Mouse (Mus musculus) midbrain, embryonic 13.5 days (tissue): Measurements from ENCODE around the gene Cmbl. TPM values are rescaled to one million over a fixed set of nuclear protein-coding genes. Genes with fewer than 3 reads are reported as not detected.

Experiments
- ATAC-seq: fragments of 200-750 bp; cut with Nextera tagmentation; 2 replicates; pipeline ENCODE4 v1.8.0; 2017; ENCODE audit warnings: mild to moderate bottlenecking, moderate TSS enrichment, moderate library complexity
- H3K27ac ChIP-seq: fragments of 300-500 bp; sonication (generic); 2 replicates; pipeline ENCODE4 v1.5.1; 2015; ENCODE audit warnings: inconsistent platforms, mild to moderate bottlenecking, moderate library complexity
- H3K27me3 ChIP-seq: fragments of 300-500 bp; sonication (generic); 2 replicates; pipeline ENCODE4 v1.6.1; 2015; ENCODE audit warnings: mild to moderate bottlenecking, inconsistent platforms
- H3K36me3 ChIP-seq: fragments of 300-500 bp; sonication (generic); 2 replicates; pipeline ENCODE4 v1.6.1; 2015; ENCODE audit warnings: mild to moderate bottlenecking, inconsistent platforms
- H3K4me1 ChIP-seq: fragments of 300-500 bp; sonication (generic); replicated peaks from 2 replicates; pipeline ENCODE4 v1.6.1; 2015; ENCODE audit warnings: inconsistent platforms
- H3K4me2 ChIP-seq: fragments of 300-500 bp; sonication (generic); replicated peaks from 2 replicates; pipeline ENCODE4 v1.6.1; 2015; ENCODE audit warnings: moderate library complexity, mild to moderate bottlenecking, inconsistent platforms
- H3K4me3 ChIP-seq: fragments of 300-500 bp; sonication (generic); replicated peaks from 2 replicates; pipeline ENCODE4 v1.5.1; 2015; ENCODE audit warnings: mild to moderate bottlenecking, inconsistent platforms
- H3K9ac ChIP-seq: fragments of 300-500 bp; sonication (generic); replicated peaks from 2 replicates; pipeline ENCODE4 v1.6.1; 2015; ENCODE audit warnings: mild to moderate bottlenecking, inconsistent platforms
- H3K9me3 ChIP-seq: fragments of 300-500 bp; sonication (generic); 2 replicates; pipeline ENCODE4 v1.6.1; 2016; ENCODE audit warnings: mild to moderate bottlenecking, inconsistent platforms
- WGBS: fragments of 180-500 bp; shearing (Covaris S2); methylation state at CpG from one replicate; pipeline ENCODE4 v1.1.7; 2015; 5-methylcytosine and 5-hydroxymethylcytosine counted together
- polyA plus RNA-seq: library from polyadenylated mRNA; unstranded; fragments of >200 nt; fragmentation: Nextera tagmentation; extraction: Ambion mirVana; gene quantifications from 2 replicates; pipeline ENCODE4 v1.2.1, GENCODE M21; 2015

The Cmbl gene
- polyA plus RNA-seq, 1 experiment from 2014 or later = 4.0 TPM

DNA sequence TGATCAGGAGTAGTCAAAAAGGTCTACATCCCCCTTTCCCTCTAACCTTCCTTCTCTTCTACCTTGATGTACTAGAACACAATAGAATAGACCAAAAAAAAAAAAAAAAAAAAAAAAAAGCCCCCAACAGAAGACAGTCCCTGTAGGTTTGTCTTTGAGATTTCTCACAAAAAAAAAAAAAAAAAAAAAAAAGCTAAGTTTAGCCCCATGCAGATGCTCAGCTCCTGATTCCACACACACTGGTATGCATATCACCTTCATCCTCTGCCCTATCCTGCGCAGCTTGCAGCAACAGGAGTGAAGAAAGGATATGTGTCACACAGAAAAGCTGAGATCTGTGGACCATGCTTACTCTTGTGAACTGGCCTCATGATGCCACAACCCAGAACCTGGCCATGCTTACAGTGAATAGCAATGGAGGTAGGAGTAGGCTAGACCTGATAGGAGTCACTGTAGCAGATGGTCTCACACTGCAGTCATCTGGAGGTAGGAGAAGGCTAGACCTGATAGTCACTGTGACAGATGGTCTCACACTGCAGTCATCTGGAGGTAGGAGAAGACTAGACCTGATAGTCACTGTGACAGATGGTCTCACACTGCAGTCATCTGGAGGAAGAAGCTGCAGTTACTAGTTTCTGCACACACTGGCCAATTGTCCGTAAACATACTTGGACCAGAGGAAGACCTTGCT, 32.7 kb upstream of the Cmbl start:
- no peak overlapping the region for H3K27ac ChIP-seq
- WGBS = 100% methylated on average over 2 of the region's 2 CpGs
- H3K9ac ChIP-seq = no peak overlapping the region
- no peak overlapping the region for H3K4me3 ChIP-seq
- no peak for ATAC-seq
- H3K9me3 ChIP-seq = no peaks in the 10 kb centered on the region
- peak overlapping the region; percentile 61; the same call in 1 of the 2 replicates for H3K4me2 ChIP-seq
- H3K27me3 ChIP-seq = no peaks in the 10 kb centered on the region
- H3K4me1 ChIP-seq = peaks cover 41% of the 10 kb centered on the region
- H3K36me3 ChIP-seq = no peaks in the 10 kb centered on the region

DNA sequence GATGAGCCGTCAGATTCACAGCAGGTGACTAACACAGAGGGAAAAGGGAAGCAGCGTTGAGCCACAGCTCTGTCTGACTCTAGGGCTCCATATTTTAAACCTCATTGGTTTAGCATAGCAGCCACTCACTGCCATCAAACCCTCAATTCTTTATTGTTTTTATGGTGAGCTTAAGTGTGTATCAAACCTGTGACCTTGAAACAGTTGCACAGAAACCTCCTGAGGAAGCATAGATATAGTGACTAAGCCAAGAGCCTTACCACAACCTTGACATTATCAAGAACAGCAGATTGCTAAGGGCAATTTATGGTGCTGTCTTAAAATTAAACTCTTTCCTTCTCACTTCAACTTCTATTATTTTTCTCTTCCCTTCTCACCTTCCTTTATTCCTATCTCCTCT, 31.7 kb upstream of the Cmbl start:
- Histone ChIP-seq H3K36me3 (no peaks in the 10 kb centered on the region), H3K9ac (no peak overlapping the region), H3K4me3 (no peak overlapping the region), H3K4me1 (peaks cover 37% of the 10 kb centered on the region), H3K9me3 (no peaks in the 10 kb centered on the region), H3K27ac (no peak overlapping the region), H3K4me2 (no peak overlapping the region), H3K27me3 (no peaks in the 10 kb centered on the region)
- ATAC-seq = no peak
- 74% methylated on average over 2 of the region's 2 CpGs for WGBS

GRCm38 (mm10) chr15:31534421-31535258, 30.5 kb upstream of the Cmbl start:
- Histone ChIP-seq H3K4me1 (peaks cover 26% of the 10 kb centered on the region), H3K4me3 (no peak overlapping the region), H3K36me3 (no peaks in the 10 kb centered on the region), H3K9me3 (no peaks in the 10 kb centered on the region), H3K4me2 (no peak overlapping the region), H3K9ac (no peak overlapping the region), H3K27me3 (no peaks in the 10 kb centered on the region), H3K27ac (peak overlapping the region; percentile 63; the same call in 1 of the 2 replicates)
- WGBS = 85% methylated on average over 7 of the region's 7 CpGs
- no peak for ATAC-seq

GRCm38 (mm10) chr15:31535259-31535855, 29.8 kb upstream of the Cmbl start:
- H3K27ac ChIP-seq = peak overlapping the region; percentile 63
- H3K9ac ChIP-seq = no peak overlapping the region
- no peak overlapping the region for H3K4me3 ChIP-seq
- no peaks in the 10 kb centered on the region for H3K36me3 ChIP-seq
- H3K27me3 ChIP-seq = no peaks in the 10 kb centered on the region
- no peaks in the 10 kb centered on the region for H3K9me3 ChIP-seq
- no peak for ATAC-seq
- 22% methylated on average over 8 of the region's 8 CpGs for WGBS
- peaks cover 24% of the 10 kb centered on the region for H3K4me1 ChIP-seq
- peak overlapping the region; percentile 25; the same call in 1 of the 2 replicates for H3K4me2 ChIP-seq

GRCm38 (mm10) chr15:31536051-31536737, 29.0 kb upstream of the Cmbl start:
- Histone ChIP-seq H3K27me3 (no peaks in the 10 kb centered on the region), H3K36me3 (no peaks in the 10 kb centered on the region), H3K4me2 (peak overlapping the region; percentile 25; the same call in 1 of the 2 replicates), H3K4me3 (no peak overlapping the region), H3K9ac (no peak overlapping the region), H3K9me3 (no peaks in the 10 kb centered on the region), H3K27ac (peak overlapping the region; percentile 63), H3K4me1 (peaks cover 24% of the 10 kb centered on the region)
- peak; percentile 88 for ATAC-seq
- WGBS = under 1% methylated on average over 7 of the region's 7 CpGs

- H3K4me2 ChIP-seq = no peak overlapping the region
- H3K9me3 ChIP-seq = no peaks in the 10 kb centered on the region
- H3K27ac ChIP-seq = no peak overlapping the region
- no peaks in the 10 kb centered on the region for H3K36me3 ChIP-seq
- no peak overlapping the region for H3K4me3 ChIP-seq
- peaks cover 33% of the 10 kb centered on the region for H3K4me1 ChIP-seq
- no peak overlapping the region for H3K9ac ChIP-seq
- ATAC-seq = no peak
- H3K27me3 ChIP-seq = no peaks in the 10 kb centered on the region
- WGBS = 97% methylated on average over 2 of the region's 2 CpGs
Observed at GRCm38 (mm10) chr15:31537706-31538105, 27.5 kb upstream of the Cmbl start.

DNA sequence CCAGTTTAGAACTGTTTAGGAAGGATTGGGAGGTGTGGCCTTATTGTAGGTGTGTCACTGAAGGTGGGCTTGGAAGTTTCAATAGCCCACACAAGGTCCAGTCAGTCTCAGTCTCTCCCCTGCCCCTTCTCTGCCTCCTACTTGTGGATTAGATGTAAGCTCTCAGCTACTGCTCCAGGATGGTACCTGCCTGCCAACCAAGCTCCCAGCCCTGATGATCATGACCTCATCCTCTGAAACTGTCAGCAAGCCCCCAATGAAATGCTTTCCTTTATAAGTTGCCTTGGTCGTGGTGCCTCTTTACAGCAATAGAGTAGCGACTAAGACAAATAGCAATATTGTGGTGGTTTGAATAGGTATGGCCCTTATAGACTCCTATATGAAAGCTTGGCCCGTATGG, 26.8 kb upstream of the Cmbl start:
- H3K9me3 ChIP-seq = no peaks in the 10 kb centered on the region
- H3K36me3 ChIP-seq = no peaks in the 10 kb centered on the region
- no peak overlapping the region for H3K4me3 ChIP-seq
- H3K4me2 ChIP-seq = no peak overlapping the region
- H3K4me1 ChIP-seq = peaks cover 40% of the 10 kb centered on the region
- no peak overlapping the region for H3K9ac ChIP-seq
- H3K27me3 ChIP-seq = no peaks in the 10 kb centered on the region
- H3K27ac ChIP-seq = no peak overlapping the region
- 89% methylated on average over 3 of the region's 3 CpGs for WGBS
- no peak for ATAC-seq

DNA sequence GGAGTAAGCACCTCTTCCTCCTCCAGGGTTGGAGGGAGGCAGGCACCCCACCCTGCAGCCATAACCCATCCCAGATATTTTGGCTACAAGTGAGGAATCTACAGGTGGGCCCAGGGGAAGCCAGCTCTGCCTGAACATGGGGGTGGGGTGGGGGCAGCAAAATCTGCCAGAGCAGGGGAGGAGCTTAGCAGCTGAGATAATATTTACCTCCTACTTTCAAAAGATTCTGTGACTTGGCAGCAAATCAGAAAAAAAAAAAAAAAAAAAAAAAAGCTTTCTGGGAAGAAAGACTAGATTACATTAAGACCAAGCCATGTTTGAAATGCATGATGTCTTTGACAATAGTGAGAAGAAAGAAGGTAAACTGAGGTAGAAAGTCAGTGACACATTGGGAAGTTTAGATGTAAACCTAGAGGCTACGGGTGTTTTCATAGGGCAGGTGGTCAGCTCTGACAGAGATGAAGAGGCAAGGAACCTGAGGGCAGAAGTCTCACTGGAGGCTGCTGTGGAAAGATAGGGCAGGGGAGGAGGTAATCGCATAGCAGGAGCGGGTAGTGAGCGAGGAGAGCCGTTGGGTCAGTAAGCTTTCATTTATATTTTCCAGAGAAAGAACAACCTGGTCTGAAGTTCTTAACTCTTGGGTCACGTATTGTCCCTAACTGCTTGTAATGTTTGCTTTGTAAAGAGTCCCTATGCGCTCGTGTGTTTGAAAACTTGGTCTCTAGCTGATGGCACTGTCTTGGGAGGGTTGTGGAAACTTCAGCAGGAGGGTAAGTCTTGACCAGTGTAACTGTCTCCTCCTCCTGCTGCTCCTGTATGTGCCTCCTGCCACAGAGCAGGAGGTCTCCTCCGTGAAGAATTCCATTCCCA, 25.3 kb upstream of the Cmbl start:
- Histone ChIP-seq H3K36me3 (no peaks in the 10 kb centered on the region), H3K27ac (no peak overlapping the region), H3K4me1 (peaks cover 39% of the 10 kb centered on the region), H3K4me2 (no peak overlapping the region), H3K9me3 (no peaks in the 10 kb centered on the region), H3K27me3 (no peaks in the 10 kb centered on the region), H3K4me3 (no peak overlapping the region), H3K9ac (no peak overlapping the region)
- no peak for ATAC-seq
- 77% methylated on average over 9 of the region's 9 CpGs for WGBS

DNA sequence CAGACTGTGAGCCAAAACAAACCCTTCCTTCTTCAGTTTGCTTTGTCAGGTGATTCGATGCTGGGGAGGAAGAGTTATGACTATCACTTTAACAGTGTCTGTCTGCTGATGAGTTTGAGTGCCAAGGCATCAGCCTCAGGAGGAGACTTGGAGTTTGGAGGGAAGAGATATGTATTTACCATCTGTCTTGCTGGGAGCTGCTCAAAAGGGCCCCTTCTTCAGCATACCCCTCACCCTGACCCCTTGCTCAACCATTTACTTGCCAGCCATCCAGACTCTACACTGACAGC, 24.7 kb upstream of the Cmbl start:
- H3K36me3 ChIP-seq = no peaks in the 10 kb centered on the region
- peaks cover 33% of the 10 kb centered on the region for H3K4me1 ChIP-seq
- no peak overlapping the region for H3K9ac ChIP-seq
- H3K4me3 ChIP-seq = no peak overlapping the region
- WGBS = 88% methylated on average over 1 of the region's 1 CpGs
- no peak for ATAC-seq
- no peak overlapping the region for H3K4me2 ChIP-seq
- H3K9me3 ChIP-seq = no peaks in the 10 kb centered on the region
- H3K27me3 ChIP-seq = no peaks in the 10 kb centered on the region
- no peak overlapping the region for H3K27ac ChIP-seq

DNA sequence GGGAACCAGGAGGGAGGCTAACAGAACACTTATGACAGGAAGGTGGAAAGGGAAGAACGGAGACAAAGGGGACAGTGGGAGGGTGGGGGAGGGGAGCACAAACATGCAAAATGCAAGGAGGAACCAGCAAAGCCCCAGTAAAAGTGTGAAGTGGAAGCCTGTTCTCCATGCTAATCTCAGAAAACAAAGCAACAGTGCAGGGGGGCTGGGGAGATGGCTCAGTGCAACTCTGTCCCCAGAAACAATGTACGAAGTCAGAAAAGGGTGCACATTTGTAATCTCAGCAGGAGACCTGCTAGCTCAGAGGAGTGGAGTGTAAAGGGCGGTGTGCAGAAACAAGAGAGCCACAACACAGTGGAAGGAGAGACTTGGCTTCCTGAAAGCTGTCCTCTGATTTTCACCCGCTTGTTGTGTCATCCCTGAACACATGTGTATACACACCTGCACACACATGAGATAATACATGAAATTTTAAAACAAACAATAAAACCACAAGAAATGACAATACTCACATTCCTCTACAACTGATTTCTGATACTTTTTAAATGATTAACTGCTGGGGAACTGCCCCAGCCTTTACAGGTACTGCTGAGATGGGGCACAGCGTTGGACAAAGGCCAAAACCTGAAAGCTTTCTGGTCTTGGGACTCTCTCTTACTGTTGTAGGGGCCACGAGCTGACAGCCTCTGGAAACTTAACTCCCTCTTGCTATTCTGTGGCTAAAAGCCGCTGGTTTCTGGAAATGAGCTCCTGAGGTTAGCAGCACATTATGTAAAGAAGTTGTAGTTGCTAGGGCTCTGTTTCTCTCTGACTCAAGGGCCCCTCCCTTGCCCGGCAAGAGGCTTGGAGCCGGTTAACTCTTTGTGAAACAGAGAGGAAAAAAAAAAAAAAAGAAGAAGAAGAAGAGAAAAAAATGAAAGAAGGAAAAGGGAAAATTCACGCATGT, 22.9 kb upstream of the Cmbl start:
- Histone ChIP-seq H3K9ac (0 out of 2 replicates have a peak overlapping the region, but pooled peaks have one; percentile 29), H3K4me3 (no peak overlapping the region), H3K4me2 (peak overlapping the region; percentile 29; the same call in 1 of the 2 replicates), H3K4me1 (peaks cover 20% of the 10 kb centered on the region), H3K27me3 (no peaks in the 10 kb centered on the region), H3K36me3 (no peaks in the 10 kb centered on the region), H3K9me3 (no peaks in the 10 kb centered on the region), H3K27ac (peak overlapping the region; percentile 56)
- WGBS = 5% methylated on average over 10 of the region's 10 CpGs
- ATAC-seq = peak; percentile 49
